Mouse (Mus musculus) lung, adult 2 months (tissue): ENCODE results near the gene Lrmda. TPM values are rescaled to one million over a fixed set of nuclear protein-coding genes. Genes with fewer than 3 reads are reported as not detected.

Experiments
- DNase-seq: peaks from one replicate; pipeline ENCODE4 v3.0.0; 2022
- H3K4me1 ChIP-seq: fragments of 200-500 bp; 2 replicates; pipeline ENCODE4 v1.6.1; 2011; ENCODE audit warnings: low read length; ENCODE audit not compliant: control insufficient read depth, insufficient read depth
- H3K4me3 ChIP-seq: fragments of 200-500 bp; replicated peaks from 2 replicates; pipeline ENCODE3; 2011; ENCODE audit warnings: low read depth, mild to moderate bottlenecking, control low read depth, low read length; ENCODE audit errors: extremely low read depth
- CTCF ChIP-seq: fragments of 200-500 bp; IDR thresholded peaks from 2 replicates; pipeline ENCODE4 v1.5.1; 2011; ENCODE audit warnings: mild to moderate bottlenecking, low read length, control low read depth; ENCODE audit not compliant: insufficient read depth
- POLR2A ChIP-seq: fragments of 200-500 bp; IDR thresholded peaks from 2 replicates; pipeline ENCODE4 v1.6.1; 2011; ENCODE audit warnings: low read depth, mild to moderate bottlenecking, control low read depth, low read length, borderline replicate concordance; ENCODE audit errors: extremely low read depth
- WGBS: fragments of 180-500 bp; shearing (Covaris S2); methylation state at CpG from one replicate; pipeline ENCODE4 v1.1.7; 2018; 5-methylcytosine and 5-hydroxymethylcytosine counted together
- polyA plus RNA-seq: library from polyadenylated mRNA; depleted of rRNA; stranded (reverse); fragments of >200 nt; gene quantifications from 2 replicates; pipeline ENCODE4 v1.2.3, GENCODE M21; 2012

Gene Lrmda
- polyA plus RNA-seq, 1 experiment = 1.8 TPM

DNA sequence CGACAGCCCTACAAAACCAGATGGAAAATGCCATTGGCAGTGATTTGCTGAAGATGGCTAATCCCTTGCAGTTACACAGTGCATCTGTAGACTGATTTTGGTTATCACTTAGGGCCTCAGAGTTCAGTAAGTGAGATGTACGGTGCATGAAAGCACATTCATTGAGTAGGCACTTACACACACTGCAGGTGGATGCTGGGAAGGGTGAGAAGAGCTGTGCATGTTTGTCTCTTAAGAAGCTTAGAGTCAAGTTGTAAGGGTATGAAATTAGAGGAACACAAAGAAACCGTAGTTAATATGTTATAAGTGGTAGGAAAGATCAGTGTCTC, 798.7 kb downstream of the Lrmda start:
- 56% methylated on average over 3 of the region's 3 CpGs for WGBS
- H3K4me1 ChIP-seq = peaks cover 4% of the 10 kb centered on the region
- TF ChIP-seq POLR2A = no peak
- no peak for TF ChIP-seq CTCF
- no peak overlapping the region for H3K4me3 ChIP-seq
- DNase-seq = no peak

DNA sequence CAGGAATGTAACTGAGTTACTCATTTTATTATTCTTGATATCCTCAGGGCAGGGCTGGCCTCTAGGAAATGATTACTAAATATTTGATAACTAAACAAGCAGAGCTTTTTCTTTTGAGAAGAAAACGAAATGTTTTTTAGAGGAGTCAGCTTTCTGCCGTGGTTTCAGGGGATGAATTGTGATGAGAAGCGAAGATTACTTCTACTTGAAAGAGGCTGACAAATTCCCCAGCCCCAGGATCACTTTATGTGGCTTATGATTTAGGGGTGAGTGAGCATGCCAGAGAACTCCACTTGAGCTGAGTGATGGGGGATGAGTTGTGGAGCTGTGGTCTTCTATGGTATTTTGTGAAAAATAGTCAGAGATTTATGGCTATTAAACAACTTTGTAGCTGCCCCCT, 803.4 kb downstream of the Lrmda start:
- DNase-seq = no peak
- WGBS = 61% methylated on average over 3 of the region's 3 CpGs
- no peak for TF ChIP-seq POLR2A
- no peak for TF ChIP-seq CTCF
- H3K4me3 ChIP-seq = no peak overlapping the region
- H3K4me1 ChIP-seq = no peaks in the 10 kb centered on the region

DNA sequence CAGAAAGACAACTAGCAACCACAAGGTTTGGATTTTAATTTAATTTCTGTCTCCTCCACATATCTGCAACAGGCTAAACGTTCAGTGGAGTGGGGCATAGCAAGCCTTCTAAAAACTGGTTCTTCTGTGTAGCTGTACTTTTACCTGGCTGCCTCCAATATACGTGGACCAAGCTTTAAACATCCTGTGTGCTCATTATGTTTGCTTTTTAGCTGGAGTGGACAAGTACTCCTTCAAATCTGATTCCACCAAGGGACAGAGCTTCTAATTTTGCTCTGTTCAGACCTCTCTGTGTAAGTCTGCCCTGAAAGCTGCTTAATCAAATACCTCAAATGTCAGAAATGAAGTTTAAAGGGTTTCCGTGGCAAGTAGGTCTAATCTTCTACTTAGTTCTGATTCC, 807.3 kb downstream of the Lrmda start:
- TF ChIP-seq POLR2A (no peak), CTCF (no peak)
- DNase-seq = no peak
- 56% methylated on average over 3 of the region's 3 CpGs for WGBS
- Histone ChIP-seq H3K4me1 (no peaks in the 10 kb centered on the region), H3K4me3 (no peak overlapping the region)

DNA sequence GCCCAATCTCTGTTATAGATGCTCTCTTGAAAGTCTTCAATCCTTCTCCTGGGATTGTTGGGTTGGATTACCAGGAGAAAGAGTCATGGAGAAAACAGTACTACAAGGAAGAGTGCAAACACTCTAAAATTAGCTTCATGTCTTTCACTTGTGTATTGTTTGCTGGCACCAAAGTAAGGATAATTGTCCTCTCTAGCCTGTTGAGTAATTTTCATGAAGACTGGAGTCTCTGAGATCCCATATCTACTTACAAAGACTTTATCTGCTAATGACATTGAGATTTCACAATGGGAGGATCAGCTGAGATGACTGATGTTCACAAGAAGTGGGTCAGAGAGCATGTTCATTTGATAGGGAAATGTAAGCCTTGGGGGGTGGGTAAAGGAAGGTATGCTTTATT, 817.5 kb downstream of the Lrmda start:
- no peak overlapping the region for H3K4me3 ChIP-seq
- DNase-seq = no peak
- no peaks in the 10 kb centered on the region for H3K4me1 ChIP-seq
- TF ChIP-seq CTCF = no peak
- TF ChIP-seq POLR2A = no peak

DNA sequence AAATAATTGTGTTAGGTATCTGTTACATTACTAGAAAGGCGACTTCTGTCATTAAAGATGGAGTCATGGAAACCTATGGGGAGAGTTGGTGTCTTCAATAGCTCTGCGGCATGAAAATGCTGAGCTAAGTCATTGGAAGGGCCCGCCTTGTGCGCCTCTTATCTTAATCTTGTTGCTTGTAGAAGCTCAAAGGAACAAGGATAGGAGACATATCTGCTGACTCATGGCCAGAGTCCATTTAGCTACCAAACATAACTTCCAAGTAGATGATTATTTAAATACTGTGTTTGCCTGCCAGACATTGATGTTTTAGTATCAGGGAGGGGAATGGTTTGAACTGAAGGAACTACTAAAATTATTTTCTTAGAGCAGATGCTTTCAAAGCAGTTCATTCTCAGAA, 821.6 kb downstream of the Lrmda start:
- Histone ChIP-seq H3K4me3 (no peak overlapping the region), H3K4me1 (no peaks in the 10 kb centered on the region)
- TF ChIP-seq POLR2A = no peak
- TF ChIP-seq CTCF = no peak
- no peak for DNase-seq
- 94% methylated on average over 4 of the region's 4 CpGs for WGBS

DNA sequence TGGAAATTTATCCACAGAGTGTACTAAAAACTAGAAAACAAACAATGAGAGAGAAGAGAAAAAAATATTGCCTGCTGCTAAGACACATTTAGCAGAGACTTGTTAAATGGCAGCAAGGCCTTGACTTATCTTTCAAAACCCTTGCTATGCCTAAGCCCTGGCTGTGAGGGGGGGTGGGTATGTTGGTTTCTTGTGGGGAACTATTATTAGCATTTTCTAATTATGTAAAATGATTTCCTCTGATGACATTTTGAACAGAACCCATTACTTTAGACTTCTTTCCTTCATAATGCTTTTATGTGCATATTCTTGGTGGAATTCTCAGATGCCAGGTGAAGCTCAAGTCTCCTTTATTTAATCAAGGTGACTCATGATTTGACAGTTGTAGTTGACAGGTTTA, 824.5 kb downstream of the Lrmda start:
- H3K4me1 ChIP-seq = no peaks in the 10 kb centered on the region

DNA sequence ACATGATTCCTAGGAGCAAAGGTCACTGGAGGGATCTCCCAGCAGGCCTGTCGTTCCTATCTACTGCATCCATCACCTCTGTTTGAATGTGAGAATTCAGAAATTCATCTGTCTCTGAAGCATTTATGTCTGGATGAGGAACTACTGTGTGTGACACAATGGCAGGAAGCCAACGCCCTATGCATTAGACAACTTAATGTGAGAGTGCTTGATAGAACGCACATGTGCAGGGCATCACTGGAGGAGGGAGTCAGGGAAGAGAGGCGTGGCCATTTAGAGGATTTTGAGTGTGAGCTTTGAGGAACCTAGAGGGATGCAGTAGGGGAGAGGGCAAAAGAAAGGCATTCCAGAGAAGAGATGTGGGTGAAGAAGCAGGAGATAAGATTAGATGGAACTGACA, 825.9 kb downstream of the Lrmda start:
- TF ChIP-seq CTCF (no peak), POLR2A (no peak)
- WGBS = 58% methylated on average over 4 of the region's 4 CpGs
- Histone ChIP-seq H3K4me1 (no peaks in the 10 kb centered on the region), H3K4me3 (no peak overlapping the region)
- no peak for DNase-seq

More for the DNA sequence above, 824.5 kb downstream of the Lrmda start:
- DNase-seq = no peak
- TF ChIP-seq CTCF (no peak), POLR2A (no peak)
- no peak overlapping the region for H3K4me3 ChIP-seq

DNA sequence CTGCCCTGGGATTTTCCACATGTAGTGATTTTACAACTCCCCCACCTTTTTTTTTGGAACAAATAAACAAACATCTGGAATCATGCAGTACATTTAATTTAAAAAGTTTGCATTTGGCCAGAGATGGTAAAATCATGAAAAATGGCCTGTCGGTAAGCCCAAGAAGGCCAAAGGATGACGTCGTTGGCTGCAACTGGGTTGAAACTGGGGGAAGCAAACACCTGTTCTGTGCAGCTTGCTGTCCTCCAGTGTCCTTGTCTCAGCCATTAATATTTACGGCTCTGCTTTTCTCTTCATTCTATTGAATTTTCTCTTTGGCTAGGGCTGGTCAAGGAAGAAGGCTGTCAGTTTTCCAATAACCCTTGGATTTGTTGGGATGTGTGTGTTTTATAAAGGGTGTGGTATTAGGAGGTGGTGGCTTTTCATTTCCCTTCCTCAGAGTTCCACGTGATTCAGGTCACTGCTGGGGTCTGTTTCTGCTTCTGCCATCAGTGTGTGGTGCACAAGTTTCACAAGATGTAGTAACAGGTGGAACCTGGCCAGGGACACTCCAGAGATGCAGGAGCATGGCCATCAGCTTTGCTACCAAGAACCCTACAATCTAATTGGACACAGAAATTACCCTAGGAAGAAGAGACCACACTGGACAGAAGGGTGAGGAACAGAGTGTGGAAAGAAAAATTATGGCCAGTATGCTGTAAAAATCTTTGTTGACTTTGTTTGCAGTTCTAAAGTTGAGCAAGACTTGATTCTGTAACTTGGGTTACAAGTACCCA, 827.7 kb downstream of the Lrmda start:
- H3K4me1 ChIP-seq = no peaks in the 10 kb centered on the region
- DNase-seq = no peak
- WGBS = 76% methylated on average over 5 of the region's 5 CpGs
- no peak overlapping the region for H3K4me3 ChIP-seq
- no peak for TF ChIP-seq CTCF
- no peak for TF ChIP-seq POLR2A

DNA sequence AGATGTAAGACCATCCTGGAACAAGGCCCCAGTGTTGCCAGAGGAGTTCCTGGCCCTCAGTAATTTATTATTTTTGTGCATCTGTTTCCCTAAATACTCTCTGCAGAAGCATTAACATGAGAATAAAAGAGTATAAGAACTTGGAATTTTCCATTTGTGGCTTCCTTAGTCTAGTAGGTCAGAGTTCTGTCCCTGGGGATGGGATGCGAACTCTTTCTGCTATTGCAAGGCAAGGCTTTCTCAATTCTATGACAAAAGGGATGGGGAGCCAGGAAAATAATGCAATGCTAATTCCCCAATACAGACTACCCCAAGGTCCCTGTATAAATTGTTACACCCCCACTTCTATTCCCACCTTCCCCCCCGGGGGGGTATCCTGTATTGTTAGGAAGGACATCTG, 829.6 kb downstream of the Lrmda start:
- no peak overlapping the region for H3K4me3 ChIP-seq
- no peaks in the 10 kb centered on the region for H3K4me1 ChIP-seq
- TF ChIP-seq POLR2A = no peak
- no peak for TF ChIP-seq CTCF
- no peak for DNase-seq
- WGBS = 88% methylated on average over 2 of the region's 2 CpGs

DNA sequence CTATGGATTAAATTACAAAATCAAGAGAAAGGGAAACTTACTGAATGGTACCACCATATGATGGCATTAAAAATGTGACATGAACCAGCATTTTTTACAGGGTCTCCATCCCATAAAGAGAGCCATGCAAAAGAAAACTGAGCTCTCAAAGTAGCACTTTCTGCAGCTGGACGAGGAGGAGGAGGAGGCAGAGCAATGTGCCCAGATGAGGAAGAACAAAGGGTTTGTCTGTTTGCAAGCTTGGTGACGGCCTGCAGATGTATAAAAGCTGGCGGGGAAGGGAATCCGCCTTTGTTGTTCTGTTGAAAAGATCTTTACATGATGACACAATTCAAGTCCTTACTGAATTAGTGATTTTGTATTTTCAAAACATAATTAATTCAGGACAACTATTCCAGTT, 841.1 kb downstream of the Lrmda start:
- DNase-seq = no peak
- H3K4me1 ChIP-seq = no peaks in the 10 kb centered on the region
- 84% methylated on average over 4 of the region's 4 CpGs for WGBS
- TF ChIP-seq CTCF (no peak), POLR2A (no peak)
- no peak overlapping the region for H3K4me3 ChIP-seq
